Mouse (Mus musculus) limb, embryonic 14.5 days (tissue): Measurements from ENCODE around the gene Naa15. TPM values are rescaled to one million over a fixed set of nuclear protein-coding genes. Genes with fewer than 3 reads are reported as not detected.
"Not testable (repeated sequence)": the region's sequence is repeated elsewhere in the genome, so short reads cannot be mapped to it uniquely, and the experiment has no call there.

Experiments
- ATAC-seq: fragments of 200-750 bp; cut with Nextera tagmentation; 2 replicates; pipeline ENCODE4 v1.8.0; 2017; ENCODE audit warnings: low read depth, moderate number of reproducible peaks, moderate TSS enrichment; ENCODE audit not compliant: low FRiP score
- DNase-seq: peaks from one replicate; pipeline ENCODE4 v3.0.0-alpha.2; 2015; ENCODE audit warnings: low spot score
- H3K27ac ChIP-seq: fragments of 300-500 bp; sonication (generic); replicated peaks from 2 replicates; pipeline ENCODE4 v1.5.1; 2014; ENCODE audit warnings: low read depth, mild to moderate bottlenecking, low read length, moderate library complexity, mixed read lengths
- H3K27me3 ChIP-seq: fragments of 300-500 bp; sonication (generic); 2 replicates; pipeline ENCODE4 v1.6.1; 2014; ENCODE audit warnings: low read length, mixed read lengths; ENCODE audit not compliant: control insufficient read depth, insufficient read depth
- H3K36me3 ChIP-seq: fragments of 300-500 bp; sonication (generic); 2 replicates; pipeline ENCODE4 v1.6.1; 2014; ENCODE audit warnings: mild to moderate bottlenecking, low read length, moderate library complexity, mixed read lengths; ENCODE audit not compliant: control insufficient read depth, insufficient read depth
- H3K4me1 ChIP-seq: fragments of 300-500 bp; sonication (generic); 2 replicates; pipeline ENCODE4 v1.6.1; 2014; ENCODE audit warnings: antibody characterized with exemption, low read length, mixed read lengths; ENCODE audit not compliant: control insufficient read depth, insufficient read depth
- H3K4me2 ChIP-seq: fragments of 300-500 bp; sonication (generic); replicated peaks from 2 replicates; pipeline ENCODE4 v1.6.1; 2014; ENCODE audit warnings: low read depth, mild to moderate bottlenecking, low read length, moderate library complexity; ENCODE audit not compliant: severe bottlenecking
- H3K4me3 ChIP-seq: fragments of 300-500 bp; sonication (generic); replicated peaks from 2 replicates; pipeline ENCODE4 v1.5.1; 2014; ENCODE audit warnings: low read length
- H3K9ac ChIP-seq: fragments of 300-500 bp; sonication (generic); 2 replicates; pipeline ENCODE4 v1.6.1; 2014; ENCODE audit warnings: mild to moderate bottlenecking, low read depth, low read length, moderate library complexity; ENCODE audit not compliant: severe bottlenecking
- H3K9me3 ChIP-seq: fragments of 300-500 bp; sonication (generic); 2 replicates; pipeline ENCODE4 v1.6.1; 2016; ENCODE audit warnings: low read length; ENCODE audit not compliant: control insufficient read depth
- POLR2A ChIP-seq: fragments of 200-500 bp; IDR thresholded peaks from 2 replicates; pipeline ENCODE4 v1.8.0; 2012; ENCODE audit warnings: inconsistent platforms, mild to moderate bottlenecking, moderate library complexity, borderline replicate concordance; ENCODE audit not compliant: insufficient read depth, insufficient read length; ENCODE audit errors: extremely low read depth
- WGBS: fragments of 180-500 bp; shearing (Covaris S2); extraction: QIAGEN DNeasy Blood & Tissue Kit; methylation state at CpG from one replicate; pipeline ENCODE4 v1.1.7; 2014; 5-methylcytosine and 5-hydroxymethylcytosine counted together
- polyA plus RNA-seq, 2 experiments: library from polyadenylated mRNA; depleted of rRNA in 1 of 2; stranded (reverse) in 1 of 2; unstranded in 1 of 2; fragments of >200 nt; fragmentation: Nextera tagmentation in 1 of 2; extraction: Ambion mirVana in 1 of 2; gene quantifications; 2 replicates each; pipeline versions ENCODE4 v1.2.1 to v1.2.3; 2012 to 2014

Gene Naa15
- polyA plus RNA-seq, 2 experiments: 26.9 to 37.4 TPM

DNA sequence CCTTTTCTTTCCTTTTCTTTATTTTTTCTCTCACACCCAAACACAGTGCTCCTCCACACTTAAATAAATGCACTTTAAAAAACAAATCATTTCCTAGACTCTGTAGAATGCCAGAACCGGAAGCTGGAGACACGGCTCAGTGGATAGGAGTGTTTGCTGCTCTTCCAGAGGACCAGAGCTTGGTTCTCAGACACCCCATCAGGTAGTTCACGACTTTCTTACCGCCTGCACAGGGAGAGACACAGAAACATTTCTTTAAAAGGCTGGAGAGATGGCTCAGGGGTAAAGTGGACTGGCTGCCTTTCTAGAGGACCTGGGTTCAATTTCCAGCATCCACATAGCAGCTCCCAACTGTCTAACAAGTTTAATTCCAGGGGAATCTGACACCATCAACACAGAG is 15.4 kb upstream of the Naa15 start:
- TF ChIP-seq POLR2A: no peak
- DNase-seq: no peak
- H3K9ac ChIP-seq: no peak overlapping the region
- H3K4me3 ChIP-seq: no peak overlapping the region
- no peak for ATAC-seq
- H3K27ac ChIP-seq: no peak overlapping the region
- 63% methylated on average over 4 of the region's 4 CpGs for WGBS
- no peaks in the 10 kb centered on the region for H3K9me3 ChIP-seq
- H3K4me1 ChIP-seq: no peaks in the 10 kb centered on the region
- H3K36me3 ChIP-seq: peaks cover 12% of the 10 kb centered on the region
- peaks cover 16% of the 10 kb centered on the region; the same call in 1 of the 2 replicates for H3K27me3 ChIP-seq
- H3K4me2 ChIP-seq: no peak overlapping the region

DNA sequence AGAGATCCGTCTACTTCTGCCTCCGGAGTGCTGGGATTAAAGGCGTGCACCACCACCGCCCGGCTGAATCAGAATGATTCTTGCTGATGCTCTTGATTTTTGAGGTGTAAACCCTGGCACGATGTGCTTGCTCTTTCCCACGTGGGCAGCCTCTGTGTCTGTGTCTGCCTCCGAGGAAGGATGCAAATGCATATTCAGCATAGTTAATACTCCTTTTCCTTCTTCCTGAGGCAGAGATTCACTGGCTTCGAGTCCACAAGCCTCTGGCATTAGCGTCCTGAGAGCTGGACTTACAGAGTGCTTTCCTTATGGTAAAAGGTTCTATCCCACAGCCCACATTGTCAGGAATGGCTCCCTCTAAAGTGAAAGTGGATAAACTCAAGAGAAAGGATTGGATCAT is 14.3 kb upstream of the Naa15 start:
- Histone ChIP-seq H3K4me3 (no peak overlapping the region), H3K27ac (no peak overlapping the region), H3K27me3 (peaks cover 13% of the 10 kb centered on the region; the same call in 1 of the 2 replicates), H3K4me2 (no peak overlapping the region), H3K36me3 (peaks cover 16% of the 10 kb centered on the region), H3K4me1 (no peaks in the 10 kb centered on the region), H3K9me3 (no peaks in the 10 kb centered on the region), H3K9ac (no peak overlapping the region)
- 80% methylated on average over 10 of the region's 10 CpGs for WGBS
- no peak for DNase-seq
- no peak for TF ChIP-seq POLR2A
- ATAC-seq: no peak

DNA sequence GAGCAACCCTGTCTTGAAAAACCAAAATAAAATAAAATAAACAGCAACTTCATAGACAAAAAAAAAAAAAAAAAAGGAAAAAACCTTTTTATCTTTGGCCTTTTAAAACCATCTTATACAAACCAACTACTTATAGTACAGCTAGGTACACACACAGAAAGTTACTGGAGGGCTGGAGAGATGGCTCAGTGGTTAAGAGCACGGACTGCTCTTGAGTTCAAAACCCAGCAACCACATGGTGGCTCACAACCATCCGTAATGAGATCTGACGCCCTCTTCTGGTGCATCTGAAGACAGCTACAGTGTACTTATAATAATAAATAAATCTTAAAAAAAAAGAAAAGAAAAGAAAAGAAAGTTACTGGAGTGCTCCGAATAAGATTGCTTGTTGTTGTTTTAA is 12.9 kb upstream of the Naa15 start:
- not testable (repeated sequence) for ATAC-seq, H3K4me3 ChIP-seq, H3K9ac ChIP-seq, H3K4me1 ChIP-seq, H3K27ac ChIP-seq, H3K4me2 ChIP-seq, DNase-seq, H3K9me3 ChIP-seq, H3K27me3 ChIP-seq
- WGBS: 76% methylated on average over 4 of the region's 4 CpGs
- H3K36me3 ChIP-seq: peaks cover 28% of the 10 kb centered on the region

DNA sequence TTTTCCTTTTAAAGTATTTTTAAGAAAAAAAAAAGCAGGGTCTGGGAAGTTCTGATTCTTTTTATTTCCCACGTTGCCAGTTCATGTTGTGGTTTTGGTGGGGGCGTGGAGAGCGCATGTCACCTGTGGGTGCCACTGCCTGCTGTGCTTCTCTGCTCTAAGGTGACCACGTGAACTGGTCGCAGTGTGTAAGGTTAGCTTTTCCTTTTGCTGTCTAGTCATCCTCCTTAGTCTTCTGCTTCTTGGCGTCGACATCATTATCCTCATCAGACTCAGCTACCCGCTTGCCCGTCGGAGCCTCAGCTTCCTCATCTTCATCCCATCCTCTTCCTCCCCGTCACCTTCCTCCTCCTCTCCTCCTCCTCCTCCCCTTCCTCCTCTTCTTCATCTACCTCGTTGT is 12.3 kb upstream of the Naa15 start:
- ATAC-seq (no peak), DNase-seq (no peak)
- peaks cover 2% of the 10 kb centered on the region; the same call in 1 of the 2 replicates for H3K27me3 ChIP-seq
- WGBS: 95% methylated on average over 12 of the region's 12 CpGs
- H3K4me1 ChIP-seq: peaks cover 2% of the 10 kb centered on the region
- no peak overlapping the region for H3K4me2 ChIP-seq
- H3K4me3 ChIP-seq: no peak overlapping the region
- no peak for TF ChIP-seq POLR2A
- H3K27ac ChIP-seq: no peak overlapping the region
- no peak overlapping the region for H3K9ac ChIP-seq
- H3K9me3 ChIP-seq: no peaks in the 10 kb centered on the region
- peaks cover 29% of the 10 kb centered on the region for H3K36me3 ChIP-seq

DNA sequence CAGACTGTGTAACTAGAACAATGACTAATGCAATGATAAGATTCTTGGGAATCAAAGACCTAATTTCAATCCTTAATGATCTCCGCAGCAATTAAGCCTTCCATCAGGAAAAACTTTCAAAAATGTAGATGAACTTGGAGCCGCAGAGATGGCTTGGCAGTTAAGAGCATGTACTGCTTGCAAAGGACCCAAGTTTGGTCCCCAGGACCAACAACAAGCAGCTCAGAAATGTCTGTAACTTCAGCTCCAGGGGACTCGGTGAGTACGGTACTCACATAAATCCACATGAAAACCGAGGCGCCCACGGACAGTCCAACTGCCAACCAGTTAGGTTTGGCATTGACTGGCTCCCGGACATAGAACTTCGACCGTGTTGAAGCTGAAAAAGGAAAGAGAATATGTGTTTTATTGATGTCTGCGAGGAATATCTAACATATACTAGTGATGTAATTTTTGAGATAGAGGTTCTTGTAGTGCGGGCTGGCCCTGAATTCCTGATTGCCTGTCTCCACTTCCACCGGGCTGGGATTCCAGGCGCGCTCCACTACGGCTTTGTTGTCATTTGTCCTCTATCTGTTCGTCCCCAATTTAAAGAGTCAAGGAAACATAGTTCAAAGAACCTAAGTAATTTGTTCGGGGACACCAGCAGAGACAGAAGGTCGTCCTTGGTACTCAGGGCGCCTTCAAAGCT is 6.9 kb upstream of the Naa15 start:
- Histone ChIP-seq H3K4me2 (peak overlapping the region; percentile 75), H3K27ac (peak overlapping the region; percentile 94), H3K9me3 (no peaks in the 10 kb centered on the region), H3K4me1 (peaks cover 7% of the 10 kb centered on the region), H3K27me3 (no peaks in the 10 kb centered on the region), H3K36me3 (peaks cover 23% of the 10 kb centered on the region), H3K9ac (peak overlapping the region; percentile 90), H3K4me3 (peak overlapping the region; percentile 76)
- no peak for TF ChIP-seq POLR2A
- peak; percentile 16; the same call in 1 of the 2 replicates for ATAC-seq
- 20% methylated on average over 20 of the region's 20 CpGs for WGBS
- DNase-seq: no peak
